In genomic region chr7:117571713-117572112, GRCm38 (mm10) we compare ENCODE assay signal across 26 mouse cellular contexts.
DNase-seq lines count a peak whose midpoint lies in the region; ATAC-seq and TF ChIP-seq lines count a peak whose summit lies in the region.
"Had no signal": no experiment of that assay in that cellular context is flagged by ENCODE, and none has a peak within 500 bp of the region (broad histone marks: within the 10 kb centered on the region; RNA-seq: fewer than 3 reads in every experiment).

No protein-coding gene starts in this region.

- H3K4me2 ChIP-seq in forebrain, embryonic 14.5 days (ENCODE audit: low read length), result no peak overlapping the region
- no peak overlapping the region for H3K4me2 ChIP-seq in forebrain, embryonic 11.5 days (ENCODE audit: low read depth, low read length, severe bottlenecking)
- no peak overlapping the region for H3K4me2 ChIP-seq in kidney, postnatal 0 days (ENCODE audit: low read length)
- H3K4me2 ChIP-seq in kidney, embryonic 14.5 days (replicated peaks; ENCODE audit: low read depth, low read length), result no peak overlapping the region
- no peak overlapping the region for H3K4me2 ChIP-seq in intestine, embryonic 15.5 days (replicated peaks)
- H3K4me2 ChIP-seq: embryonic facial prominence, embryonic 15.5 days; hindbrain, embryonic 14.5 days; limb, embryonic 12.5 days; liver, embryonic 13.5 days; midbrain, embryonic 13.5 days had no signal

- H3K4me1 ChIP-seq in forebrain, embryonic 14.5 days (ENCODE audit: control insufficient read depth, insufficient read depth, low read length), result peaks cover 15% of the 10 kb centered on the region
- H3K4me1 ChIP-seq in forebrain, embryonic 11.5 days (replicated peaks; ENCODE audit: control insufficient read depth, insufficient read depth, low read length), result no peaks in the 10 kb centered on the region
- no peaks in the 10 kb centered on the region for H3K4me1 ChIP-seq in kidney, postnatal 0 days (replicated peaks; ENCODE audit: insufficient read depth, low read length)
- no peaks in the 10 kb centered on the region for H3K4me1 ChIP-seq in kidney, embryonic 14.5 days (ENCODE audit: control insufficient read depth, insufficient read depth, low read length)
- H3K4me1 ChIP-seq in intestine, embryonic 15.5 days (replicated peaks), result 0 out of 2 replicates have a peak, but pooled peaks cover 4% of the 10 kb centered on the region
- H3K4me1 ChIP-seq: embryonic facial prominence, embryonic 15.5 days; liver, embryonic 13.5 days had no signal

- 0 out of 2 replicates have a peak, but pooled peaks have one; percentile 52 for ATAC-seq in forebrain, embryonic 14.5 days
- ATAC-seq in forebrain, embryonic 11.5 days (replicated peaks; ENCODE audit: low FRiP score), result no peak
- no peak for ATAC-seq in kidney, postnatal 0 days (replicated peaks; ENCODE audit: low FRiP score, low read depth)
- no peak for ATAC-seq in kidney, embryonic 14.5 days (ENCODE audit: low FRiP score, low TSS enrichment)
- peak; percentile 82 for ATAC-seq in intestine, embryonic 15.5 days
- ATAC-seq in erythroblast, adult 5-6 weeks (replicated peaks; ENCODE audit: low FRiP score, poor library complexity, severe bottlenecking), result no peak
- ATAC-seq: CD4-positive, CD25-positive, alpha-beta regulatory T cell, adult 4 months; inflammation-experienced regulatory T-cells, adult 6 months; midbrain, embryonic 13.5 days had no signal

- peak; percentile 77 for DNase-seq in forebrain, embryonic 14.5 days (ENCODE audit: low spot score)
- no peak for DNase-seq in forebrain, embryonic 11.5 days (ENCODE audit: low spot score)
- DNase-seq in kidney, postnatal 0 days (ENCODE audit: low spot score), result peak; percentile 18
- DNase-seq in brain, adult 2 months (ENCODE audit: low read depth, low spot score), result peak; percentile 68
- no peak for DNase-seq in ovary, adult 18-20 months (ENCODE audit: low spot score)
- DNase-seq: cerebellum, adult 8-10 months; cerebellum, postnatal 36 days; embryo, embryonic 11 days; heart, postnatal 4 days; kidney, postnatal 10 days; layer of hippocampus, postnatal 36 days; liver, embryonic 13.5 days; lung, adult 2 months; right cerebral cortex, postnatal 14 days; thymus, adult 2 months; thymus, postnatal 4 days had no signal

- no peaks in the 10 kb centered on the region for H3K36me3 ChIP-seq in forebrain, embryonic 14.5 days (ENCODE audit: control insufficient read depth, insufficient read depth, low read length)
- no peaks in the 10 kb centered on the region for H3K36me3 ChIP-seq in forebrain, embryonic 11.5 days (ENCODE audit: control insufficient read depth, insufficient read depth, low read length)
- H3K36me3 ChIP-seq in kidney, postnatal 0 days (ENCODE audit: insufficient read depth, low read length), result no peaks in the 10 kb centered on the region
- no peaks in the 10 kb centered on the region for H3K36me3 ChIP-seq in kidney, embryonic 14.5 days (ENCODE audit: control insufficient read depth, insufficient read depth, low read length)
- H3K36me3 ChIP-seq in intestine, embryonic 15.5 days, result no peaks in the 10 kb centered on the region
- H3K36me3 ChIP-seq: embryonic facial prominence, embryonic 15.5 days; heart, embryonic 10.5 days; limb, embryonic 12.5 days; liver, embryonic 13.5 days; midbrain, embryonic 13.5 days had no signal

- WGBS in forebrain, embryonic 14.5 days, result 22% methylated on average over 5 of the region's 5 CpGs
- 79% methylated on average over 5 of the region's 5 CpGs for WGBS in forebrain, embryonic 11.5 days
- 53% methylated on average over 5 of the region's 5 CpGs for WGBS in kidney, postnatal 0 days
- WGBS in kidney, embryonic 14.5 days, result 72% methylated on average over 5 of the region's 5 CpGs
- WGBS in intestine, embryonic 15.5 days, result 55% methylated on average over 5 of the region's 5 CpGs

- H3K27ac ChIP-seq in forebrain, embryonic 14.5 days (ENCODE audit: low read depth, low read length), result no peak overlapping the region
- H3K27ac ChIP-seq in forebrain, embryonic 11.5 days (ENCODE audit: low read depth, low read length), result no peak overlapping the region
- H3K27ac ChIP-seq in kidney, postnatal 0 days, result no peak overlapping the region
- no peak overlapping the region for H3K27ac ChIP-seq in kidney, embryonic 14.5 days (ENCODE audit: low read depth, low read length)
- no peak overlapping the region for H3K27ac ChIP-seq in intestine, embryonic 15.5 days
- H3K27ac ChIP-seq: embryonic facial prominence, embryonic 15.5 days; heart, embryonic 10.5 days; hindbrain, embryonic 14.5 days; limb, embryonic 12.5 days; liver, embryonic 13.5 days; midbrain, embryonic 13.5 days had no signal

- H3K9ac ChIP-seq in forebrain, embryonic 14.5 days (ENCODE audit: low read length), result no peak overlapping the region
- no peak overlapping the region for H3K9ac ChIP-seq in forebrain, embryonic 11.5 days (ENCODE audit: low read length)
- H3K9ac ChIP-seq in kidney, postnatal 0 days (ENCODE audit: low read depth, low read length), result no peak overlapping the region
- no peak overlapping the region for H3K9ac ChIP-seq in kidney, embryonic 14.5 days (ENCODE audit: low read depth, low read length)
- no peak overlapping the region for H3K9ac ChIP-seq in intestine, embryonic 15.5 days
- H3K9ac ChIP-seq: embryonic facial prominence, embryonic 15.5 days; hindbrain, embryonic 14.5 days; limb, embryonic 12.5 days; liver, embryonic 13.5 days; midbrain, embryonic 13.5 days had no signal

- H3K9me3 ChIP-seq in forebrain, embryonic 14.5 days (replicated peaks; ENCODE audit: control insufficient read depth, low read length), result no peaks in the 10 kb centered on the region
- no peaks in the 10 kb centered on the region for H3K9me3 ChIP-seq in forebrain, embryonic 11.5 days (ENCODE audit: control insufficient read depth, low read length)
- H3K9me3 ChIP-seq in kidney, postnatal 0 days (replicated peaks; ENCODE audit: low read length), result no peaks in the 10 kb centered on the region
- H3K9me3 ChIP-seq in kidney, embryonic 14.5 days (ENCODE audit: control insufficient read depth, low read length), result no peaks in the 10 kb centered on the region
- no peaks in the 10 kb centered on the region for H3K9me3 ChIP-seq in intestine, embryonic 15.5 days
- H3K9me3 ChIP-seq: embryonic facial prominence, embryonic 15.5 days; heart, embryonic 10.5 days; limb, embryonic 12.5 days; liver, embryonic 13.5 days; midbrain, embryonic 13.5 days had no signal

- H3K27me3 ChIP-seq in forebrain, embryonic 14.5 days (replicated peaks; ENCODE audit: control insufficient read depth, insufficient read depth, low read length), result no peaks in the 10 kb centered on the region
- H3K27me3 ChIP-seq in forebrain, embryonic 11.5 days (ENCODE audit: control insufficient read depth, insufficient read depth, low read length), result no peaks in the 10 kb centered on the region
- no peaks in the 10 kb centered on the region for H3K27me3 ChIP-seq in kidney, postnatal 0 days (ENCODE audit: insufficient read depth, low read length)
- no peaks in the 10 kb centered on the region for H3K27me3 ChIP-seq in kidney, embryonic 14.5 days (ENCODE audit: control insufficient read depth, insufficient read depth, low read length)
- H3K27me3 ChIP-seq in intestine, embryonic 15.5 days (replicated peaks), result no peaks in the 10 kb centered on the region
- H3K27me3 ChIP-seq: embryonic facial prominence, embryonic 15.5 days; limb, embryonic 12.5 days; liver, embryonic 13.5 days had no signal

- H3K4me3 ChIP-seq in forebrain, embryonic 14.5 days (ENCODE audit: low read depth, low read length), result no peak overlapping the region
- no peak overlapping the region for H3K4me3 ChIP-seq in forebrain, embryonic 11.5 days (ENCODE audit: low read depth, low read length)
- no peak overlapping the region for H3K4me3 ChIP-seq in kidney, postnatal 0 days (replicated peaks; ENCODE audit: low read depth, low read length)
- H3K4me3 ChIP-seq in kidney, embryonic 14.5 days (ENCODE audit: low read length), result no peak overlapping the region
- no peak overlapping the region for H3K4me3 ChIP-seq in intestine, embryonic 15.5 days (replicated peaks)
- H3K4me3 ChIP-seq: embryonic facial prominence, embryonic 15.5 days; heart, embryonic 10.5 days; limb, embryonic 12.5 days; liver, embryonic 13.5 days; midbrain, embryonic 13.5 days had no signal

- no peak for TF ChIP-seq CTCF in kidney, postnatal 0 days (IDR thresholded peaks at IDR 0.05; ENCODE audit: low read depth)

Comparison
In these comparisons a context has a peak if more than half of its experiments do, and no peak if none do; other contexts are left out.
1. ATAC-seq: peak in forebrain, embryonic 14.5 days (single experiment) and intestine, embryonic 15.5 days (single experiment); none in forebrain, embryonic 11.5 days (single experiment), kidney, postnatal 0 days (single experiment), kidney, embryonic 14.5 days (single experiment) and erythroblast, adult 5-6 weeks (single experiment).
2. DNase-seq: peak in forebrain, embryonic 14.5 days (single experiment), kidney, postnatal 0 days (single experiment) and brain, adult 2 months (single experiment); none in forebrain, embryonic 11.5 days (single experiment) and ovary, adult 18-20 months (single experiment).